Mouse (Mus musculus) limb, embryonic 14.5 days (tissue): ENCODE measurements at regions not wholly inside any gene's neighbourhood (a gene's known extent, or its start where the extent isn't known, plus 50 kb on each side); places are given as distances from the start of the nearest gene placed in this dataset.

ENCODE experiments used
- ATAC-seq: fragments of 200-750 bp; cut with Nextera tagmentation; 2 replicates; pipeline ENCODE4 v1.8.0; 2017; ENCODE audit warnings: low read depth, moderate number of reproducible peaks, moderate TSS enrichment; ENCODE audit not compliant: low FRiP score
- DNase-seq: peaks from one replicate; pipeline ENCODE4 v3.0.0-alpha.2; 2015; ENCODE audit warnings: low spot score
- H3K27ac ChIP-seq: fragments of 300-500 bp; sonication (generic); replicated peaks from 2 replicates; pipeline ENCODE4 v1.5.1; 2014; ENCODE audit warnings: low read depth, mild to moderate bottlenecking, low read length, moderate library complexity, mixed read lengths
- H3K27me3 ChIP-seq: fragments of 300-500 bp; sonication (generic); 2 replicates; pipeline ENCODE4 v1.6.1; 2014; ENCODE audit warnings: low read length, mixed read lengths; ENCODE audit not compliant: control insufficient read depth, insufficient read depth
- H3K36me3 ChIP-seq: fragments of 300-500 bp; sonication (generic); 2 replicates; pipeline ENCODE4 v1.6.1; 2014; ENCODE audit warnings: mild to moderate bottlenecking, low read length, moderate library complexity, mixed read lengths; ENCODE audit not compliant: control insufficient read depth, insufficient read depth
- H3K4me1 ChIP-seq: fragments of 300-500 bp; sonication (generic); 2 replicates; pipeline ENCODE4 v1.6.1; 2014; ENCODE audit warnings: antibody characterized with exemption, low read length, mixed read lengths; ENCODE audit not compliant: control insufficient read depth, insufficient read depth
- H3K4me2 ChIP-seq: fragments of 300-500 bp; sonication (generic); replicated peaks from 2 replicates; pipeline ENCODE4 v1.6.1; 2014; ENCODE audit warnings: low read depth, mild to moderate bottlenecking, low read length, moderate library complexity; ENCODE audit not compliant: severe bottlenecking
- H3K4me3 ChIP-seq: fragments of 300-500 bp; sonication (generic); replicated peaks from 2 replicates; pipeline ENCODE4 v1.5.1; 2014; ENCODE audit warnings: low read length
- H3K9ac ChIP-seq: fragments of 300-500 bp; sonication (generic); 2 replicates; pipeline ENCODE4 v1.6.1; 2014; ENCODE audit warnings: mild to moderate bottlenecking, low read depth, low read length, moderate library complexity; ENCODE audit not compliant: severe bottlenecking
- H3K9me3 ChIP-seq: fragments of 300-500 bp; sonication (generic); 2 replicates; pipeline ENCODE4 v1.6.1; 2016; ENCODE audit warnings: low read length; ENCODE audit not compliant: control insufficient read depth
- POLR2A ChIP-seq: fragments of 200-500 bp; IDR thresholded peaks from 2 replicates; pipeline ENCODE4 v1.8.0; 2012; ENCODE audit warnings: inconsistent platforms, mild to moderate bottlenecking, moderate library complexity, borderline replicate concordance; ENCODE audit not compliant: insufficient read depth, insufficient read length; ENCODE audit errors: extremely low read depth
- WGBS: fragments of 180-500 bp; shearing (Covaris S2); extraction: QIAGEN DNeasy Blood & Tissue Kit; methylation state at CpG from one replicate; pipeline ENCODE4 v1.1.7; 2014; 5-methylcytosine and 5-hydroxymethylcytosine counted together

DNA sequence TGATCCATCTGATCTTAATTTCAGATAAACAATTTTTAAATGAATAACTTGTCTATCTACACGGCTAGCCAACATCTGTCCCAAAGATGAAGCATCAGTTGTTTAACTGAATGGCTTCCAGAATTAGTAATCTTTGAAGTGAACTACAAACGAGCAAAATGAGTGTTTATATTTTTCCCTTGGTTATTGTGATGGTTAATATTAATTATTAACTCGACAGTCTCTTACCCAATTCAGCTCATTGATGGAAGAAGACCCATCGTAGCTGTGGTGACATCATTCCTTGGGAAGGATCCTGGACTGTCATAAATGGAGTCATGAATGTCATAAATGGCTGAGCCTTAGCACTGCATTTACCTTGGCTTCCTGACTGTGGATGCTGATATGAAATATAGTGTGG lies 60.4 kb upstream of the Mocs1 start:
- no peak overlapping the region for H3K27ac ChIP-seq
- H3K9me3 ChIP-seq, result no peaks in the 10 kb centered on the region
- no peaks in the 10 kb centered on the region for H3K27me3 ChIP-seq
- no peak overlapping the region for H3K4me2 ChIP-seq
- DNase-seq (no peak), ATAC-seq (no peak)
- H3K4me3 ChIP-seq, result no peak overlapping the region
- H3K4me1 ChIP-seq, result no peaks in the 10 kb centered on the region
- TF ChIP-seq POLR2A, result no peak
- H3K9ac ChIP-seq, result no peak overlapping the region
- H3K36me3 ChIP-seq, result no peaks in the 10 kb centered on the region
- 77% methylated on average over 4 of the region's 4 CpGs for WGBS

DNA sequence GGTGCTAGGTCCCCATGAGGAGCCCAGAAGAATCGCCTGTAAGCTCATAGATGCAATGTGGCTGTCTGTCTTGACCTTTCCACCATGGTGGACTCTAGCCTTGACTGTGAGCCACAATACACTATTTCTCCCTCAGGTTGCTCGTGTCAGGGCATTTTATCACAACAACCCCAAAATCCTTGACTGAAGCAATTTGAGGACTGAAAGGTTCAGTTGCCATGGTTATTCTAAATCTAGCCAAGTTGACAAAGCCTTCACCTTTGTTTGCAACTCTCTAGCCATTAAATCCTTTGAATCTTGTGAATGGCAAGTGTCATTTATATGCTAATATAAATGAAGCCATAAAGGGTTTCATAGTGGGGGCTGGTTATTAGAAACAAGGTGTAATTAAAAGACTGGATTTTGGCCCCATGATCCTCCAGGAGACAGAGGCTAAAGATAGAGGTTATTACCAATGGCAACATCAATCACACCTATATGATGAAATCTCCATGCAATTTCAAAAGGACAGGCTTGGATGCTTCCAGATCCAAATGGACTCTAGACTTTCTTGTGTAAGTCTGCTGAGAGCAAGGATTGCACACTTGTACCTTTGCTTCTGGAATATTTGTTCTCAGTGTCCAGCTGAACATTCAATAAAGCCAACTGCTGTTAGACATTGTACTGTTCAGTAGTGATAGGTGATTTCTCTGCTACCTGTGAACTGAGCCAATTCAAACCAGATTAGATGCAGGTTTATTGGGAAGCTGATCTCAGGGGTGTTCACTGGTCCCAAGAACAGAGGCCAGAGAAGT lies 59.5 kb upstream of the Mocs1 start:
- H3K4me2 ChIP-seq, result no peak overlapping the region
- TF ChIP-seq POLR2A, result no peak
- no peaks in the 10 kb centered on the region for H3K4me1 ChIP-seq
- H3K9me3 ChIP-seq, result no peaks in the 10 kb centered on the region
- H3K27ac ChIP-seq, result no peak overlapping the region
- 76% methylated on average over 2 of the region's 2 CpGs for WGBS
- ATAC-seq, result no peak
- DNase-seq, result no peak
- no peak overlapping the region for H3K9ac ChIP-seq
- no peaks in the 10 kb centered on the region for H3K27me3 ChIP-seq
- H3K36me3 ChIP-seq, result no peaks in the 10 kb centered on the region
- no peak overlapping the region for H3K4me3 ChIP-seq

DNA sequence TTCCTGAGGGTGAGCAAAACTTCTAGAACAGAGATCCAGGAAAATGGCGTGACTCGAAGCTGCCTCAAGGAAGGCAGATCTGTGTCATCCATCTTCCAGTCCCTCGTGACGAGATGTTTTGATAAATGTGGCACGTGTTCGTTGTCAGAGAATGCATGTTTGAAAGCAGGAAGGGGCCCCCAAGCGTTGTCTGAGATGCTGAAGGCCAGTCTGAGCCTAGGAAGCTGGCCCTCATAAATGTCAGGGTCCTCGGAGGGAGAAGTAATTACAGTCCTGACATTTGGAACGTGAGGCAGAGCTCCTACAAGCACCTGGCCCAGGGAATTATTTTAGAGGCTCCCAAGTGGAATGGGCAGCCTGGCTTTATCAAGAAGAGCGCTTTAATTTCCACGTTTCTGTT lies 50.5 kb upstream of the Mocs1 start:
- Histone ChIP-seq H3K9ac (no peak overlapping the region), H3K4me3 (no peak overlapping the region), H3K27me3 (no peaks in the 10 kb centered on the region), H3K36me3 (no peaks in the 10 kb centered on the region), H3K27ac (no peak overlapping the region), H3K9me3 (no peaks in the 10 kb centered on the region), H3K4me2 (no peak overlapping the region), H3K4me1 (no peaks in the 10 kb centered on the region)
- DNase-seq (no peak), ATAC-seq (no peak)
- no peak for TF ChIP-seq POLR2A
- WGBS, result 36% methylated on average over 11 of the region's 11 CpGs
